20 mouse cellular contexts compared by ENCODE assay signal in genomic region chr6:36755001-36755885, GRCm38 (mm10). TPM values are rescaled to one million over a fixed set of nuclear protein-coding genes. Genes with fewer than 3 reads are reported as not detected.
A peak's percentile ranks its signal among the peaks of the same experiment; 100 is the strongest.
DNase-seq lines count a peak whose midpoint lies in the region; ATAC-seq and TF ChIP-seq lines count a peak whose summit lies in the region.
"Had no signal": no experiment of that assay in that cellular context is flagged by ENCODE, and none has a peak within 500 bp of the region (broad histone marks: within the 10 kb centered on the region; RNA-seq: fewer than 3 reads in every experiment).

No protein-coding gene starts in this region.

- 53% methylated on average over 10 of the region's 10 CpGs for WGBS in hindbrain, embryonic 12.5 days
- WGBS in hindbrain, embryonic 11.5 days: 61% methylated on average over 10 of the region's 10 CpGs
- WGBS in midbrain, embryonic 14.5 days: 38% methylated on average over 10 of the region's 10 CpGs
- WGBS in midbrain, embryonic 10.5 days: 71% methylated on average over 10 of the region's 10 CpGs
- 23% methylated on average over 10 of the region's 10 CpGs for WGBS in forebrain, embryonic 13.5 days
- 46% methylated on average over 10 of the region's 10 CpGs for whole genome bisulfite sequencing in midbrain, embryonic 16.5 days
- 78% methylated on average over 10 of the region's 10 CpGs for WGBS in embryonic facial prominence, embryonic 10.5 days
- WGBS in kidney, adult 2 months: 85% methylated on average over 10 of the region's 10 CpGs

- no peak for TF ChIP-seq CTCF in kidney, adult 2 months (conservative IDR thresholded peaks at IDR 0.05; ENCODE audit: insufficient read depth, insufficient read length, low read depth, low read length)

- H3K4me1 ChIP-seq in hindbrain, embryonic 12.5 days: no peaks in the 10 kb centered on the region
- no peaks in the 10 kb centered on the region; the same call in 1 of the 2 replicates for H3K4me1 ChIP-seq in hindbrain, embryonic 11.5 days (replicated peaks; ENCODE audit: control insufficient read depth, insufficient read depth, low read length)
- no peaks in the 10 kb centered on the region for H3K4me1 ChIP-seq in midbrain, embryonic 14.5 days (ENCODE audit: control insufficient read depth, insufficient read depth, low read length)
- H3K4me1 ChIP-seq in midbrain, embryonic 10.5 days: peaks cover 9% of the 10 kb centered on the region
- H3K4me1 ChIP-seq in forebrain, embryonic 13.5 days: peaks cover 40% of the 10 kb centered on the region
- H3K4me1 ChIP-seq in midbrain, embryonic 16.5 days (ENCODE audit: control insufficient read depth, insufficient read depth, low read length): peaks cover 6% of the 10 kb centered on the region
- no peaks in the 10 kb centered on the region for H3K4me1 ChIP-seq in embryonic facial prominence, embryonic 10.5 days
- no peaks in the 10 kb centered on the region for H3K4me1 ChIP-seq in kidney, adult 2 months (ENCODE audit: control insufficient read depth, insufficient read depth, low read length)
- H3K4me1 ChIP-seq: heart, embryonic 10.5 days; liver, embryonic 13.5 days; megakaryocyte, embryonic 14.5 days; stomach, embryonic 15.5 days had no signal

- H3K4me3 ChIP-seq in hindbrain, embryonic 12.5 days: no peak overlapping the region
- no peak overlapping the region for H3K4me3 ChIP-seq in hindbrain, embryonic 11.5 days (ENCODE audit: low read depth, low read length)
- H3K4me3 ChIP-seq in midbrain, embryonic 14.5 days (replicated peaks; ENCODE audit: low read depth, low read length): no peak overlapping the region
- H3K4me3 ChIP-seq in midbrain, embryonic 10.5 days: no peak overlapping the region
- H3K4me3 ChIP-seq in forebrain, embryonic 13.5 days: no peak overlapping the region
- H3K4me3 ChIP-seq in midbrain, embryonic 16.5 days (ENCODE audit: low read depth, low read length): no peak overlapping the region
- no peak overlapping the region for H3K4me3 ChIP-seq in embryonic facial prominence, embryonic 10.5 days
- no peak overlapping the region for H3K4me3 ChIP-seq in kidney, adult 2 months (ENCODE audit: insufficient read depth, low read depth, low read length)
- H3K4me3 ChIP-seq: heart, embryonic 10.5 days; liver, embryonic 13.5 days; megakaryocyte, embryonic 14.5 days; stomach, embryonic 15.5 days had no signal

- H3K9ac ChIP-seq in hindbrain, embryonic 12.5 days: no peak overlapping the region
- no peak overlapping the region for H3K9ac ChIP-seq in hindbrain, embryonic 11.5 days (ENCODE audit: low read depth, low read length)
- no peak overlapping the region for H3K9ac ChIP-seq in midbrain, embryonic 14.5 days (replicated peaks; ENCODE audit: low read length)
- H3K9ac ChIP-seq in forebrain, embryonic 13.5 days: no peak overlapping the region
- H3K9ac ChIP-seq in midbrain, embryonic 16.5 days (ENCODE audit: low read depth, low read length): no peak overlapping the region
- H3K9ac ChIP-seq: liver, embryonic 13.5 days; stomach, embryonic 15.5 days had no signal

- no peaks in the 10 kb centered on the region for H3K9me3 ChIP-seq in hindbrain, embryonic 12.5 days (replicated peaks)
- H3K9me3 ChIP-seq in hindbrain, embryonic 11.5 days (ENCODE audit: control insufficient read depth, low read length): no peaks in the 10 kb centered on the region
- no peaks in the 10 kb centered on the region for H3K9me3 ChIP-seq in midbrain, embryonic 14.5 days (ENCODE audit: control insufficient read depth, low read length)
- no peaks in the 10 kb centered on the region for H3K9me3 ChIP-seq in midbrain, embryonic 10.5 days (replicated peaks)
- H3K9me3 ChIP-seq in forebrain, embryonic 13.5 days (replicated peaks): no peaks in the 10 kb centered on the region
- H3K9me3 ChIP-seq in midbrain, embryonic 16.5 days (replicated peaks; ENCODE audit: control insufficient read depth, low read length, poor library complexity, severe bottlenecking): no peaks in the 10 kb centered on the region
- H3K9me3 ChIP-seq in embryonic facial prominence, embryonic 10.5 days: no peaks in the 10 kb centered on the region
- H3K9me3 ChIP-seq: heart, embryonic 10.5 days; liver, embryonic 13.5 days; megakaryocyte, embryonic 14.5 days; stomach, embryonic 15.5 days had no signal

- no peaks in the 10 kb centered on the region for H3K27me3 ChIP-seq in hindbrain, embryonic 12.5 days
- H3K27me3 ChIP-seq in hindbrain, embryonic 11.5 days (ENCODE audit: control insufficient read depth, insufficient read depth, low read length): no peaks in the 10 kb centered on the region
- no peaks in the 10 kb centered on the region for H3K27me3 ChIP-seq in midbrain, embryonic 14.5 days (ENCODE audit: control insufficient read depth, insufficient read depth, low read length)
- H3K27me3 ChIP-seq in midbrain, embryonic 10.5 days (ENCODE audit: low read depth, poor library complexity, severe bottlenecking): no peaks in the 10 kb centered on the region
- H3K27me3 ChIP-seq in forebrain, embryonic 13.5 days: no peaks in the 10 kb centered on the region
- H3K27me3 ChIP-seq in midbrain, embryonic 16.5 days (ENCODE audit: control insufficient read depth, insufficient read depth, low read depth, low read length): no peaks in the 10 kb centered on the region
- no peaks in the 10 kb centered on the region for H3K27me3 ChIP-seq in embryonic facial prominence, embryonic 10.5 days (replicated peaks; ENCODE audit: low read depth, poor library complexity, severe bottlenecking)
- H3K27me3 ChIP-seq in kidney, adult 2 months (replicated peaks; ENCODE audit: control insufficient read depth, insufficient read depth, low read length): no peaks in the 10 kb centered on the region
- H3K27me3 ChIP-seq: CH12.LX; liver, embryonic 13.5 days; megakaryocyte, embryonic 14.5 days; stomach, embryonic 15.5 days had no signal

- ATAC-seq in hindbrain, embryonic 12.5 days (ENCODE audit: low FRiP score): peak; percentile 74
- no peak for ATAC-seq in hindbrain, embryonic 11.5 days (ENCODE audit: low FRiP score)
- no peak for ATAC-seq in midbrain, embryonic 14.5 days (ENCODE audit: low FRiP score, low TSS enrichment)
- ATAC-seq in forebrain, embryonic 13.5 days: peak; percentile 93
- 0 out of 2 replicates have a peak, but pooled peaks have one; percentile 32 for ATAC-seq in midbrain, embryonic 16.5 days
- ATAC-seq: intestine, embryonic 16.5 days; lung, postnatal 0 days had no signal

- H3K36me3 ChIP-seq in hindbrain, embryonic 12.5 days: no peaks in the 10 kb centered on the region
- H3K36me3 ChIP-seq in hindbrain, embryonic 11.5 days (ENCODE audit: control insufficient read depth, insufficient read depth, low read length): no peaks in the 10 kb centered on the region
- H3K36me3 ChIP-seq in midbrain, embryonic 14.5 days (ENCODE audit: control insufficient read depth, insufficient read depth, low read length): no peaks in the 10 kb centered on the region
- H3K36me3 ChIP-seq in midbrain, embryonic 10.5 days: peaks cover 6% of the 10 kb centered on the region
- H3K36me3 ChIP-seq in forebrain, embryonic 13.5 days (ENCODE audit: poor library complexity, severe bottlenecking): 0 out of 2 replicates have a peak, but pooled peaks cover under 1% of the 10 kb centered on the region
- H3K36me3 ChIP-seq in midbrain, embryonic 16.5 days (ENCODE audit: control insufficient read depth, insufficient read depth, low read length): no peaks in the 10 kb centered on the region
- H3K36me3 ChIP-seq in embryonic facial prominence, embryonic 10.5 days (replicated peaks): peaks cover 25% of the 10 kb centered on the region
- no peaks in the 10 kb centered on the region for H3K36me3 ChIP-seq in kidney, adult 2 months (ENCODE audit: control insufficient read depth, insufficient read depth, low read length)
- H3K36me3 ChIP-seq: heart, embryonic 10.5 days; liver, embryonic 13.5 days; stomach, embryonic 15.5 days had no signal

- no peak for DNase-seq in hindbrain, embryonic 11.5 days (ENCODE audit: low spot score)
- peak; percentile 41 for DNase-seq in midbrain, embryonic 14.5 days
- DNase-seq in midbrain, embryonic 10.5 days (ENCODE audit: low spot score): no peak
- no peak for DNase-seq in embryonic facial prominence, embryonic 10.5 days (ENCODE audit: low spot score)
- DNase-seq in kidney, adult 2 months: no peak
- DNase-seq: cerebellum, postnatal 14 days; heart, postnatal 14 days; kidney, postnatal 10 days; liver, embryonic 13.5 days; spleen, adult 18-20 months; thymus, postnatal 36 days had no signal

- H3K27ac ChIP-seq in hindbrain, embryonic 12.5 days: no peak overlapping the region
- H3K27ac ChIP-seq in hindbrain, embryonic 11.5 days (ENCODE audit: low read depth, low read length): no peak overlapping the region
- H3K27ac ChIP-seq in midbrain, embryonic 14.5 days (replicated peaks; ENCODE audit: low read depth, low read length): no peak overlapping the region
- H3K27ac ChIP-seq in midbrain, embryonic 10.5 days (replicated peaks): no peak overlapping the region
- peak overlapping the region; percentile 77 for H3K27ac ChIP-seq in forebrain, embryonic 13.5 days
- H3K27ac ChIP-seq in midbrain, embryonic 16.5 days (ENCODE audit: low read length): no peak overlapping the region
- H3K27ac ChIP-seq in embryonic facial prominence, embryonic 10.5 days (replicated peaks): no peak overlapping the region
- no peak overlapping the region for H3K27ac ChIP-seq in kidney, adult 2 months (ENCODE audit: insufficient read depth, low read depth, low read length)
- H3K27ac ChIP-seq: heart, embryonic 10.5 days; liver, embryonic 13.5 days; stomach, embryonic 15.5 days had no signal

- H3K4me2 ChIP-seq in hindbrain, embryonic 12.5 days (replicated peaks): no peak overlapping the region
- H3K4me2 ChIP-seq in hindbrain, embryonic 11.5 days (replicated peaks; ENCODE audit: low read depth, low read length): no peak overlapping the region
- no peak overlapping the region for H3K4me2 ChIP-seq in midbrain, embryonic 14.5 days (ENCODE audit: low read length)
- no peak overlapping the region for H3K4me2 ChIP-seq in forebrain, embryonic 13.5 days
- H3K4me2 ChIP-seq in midbrain, embryonic 16.5 days (ENCODE audit: low read length): no peak overlapping the region
- H3K4me2 ChIP-seq: liver, embryonic 13.5 days; stomach, embryonic 15.5 days had no signal

- no peak for TF ChIP-seq POLR2A in kidney, adult 2 months (IDR thresholded peaks at IDR 0.05; ENCODE audit: low read depth, low read length)

RNA-seq across cellular contexts. Expression of gene Ptn, which starts 54.8 kb away (rescaled TPM):
- polyA plus RNA-seq in hindbrain, embryonic 12.5 days (2016; fragmentation: Nextera tagmentation; extraction: Ambion mirVana): 500 and 546 TPM in 2 replicates
- polyA plus RNA-seq in hindbrain, embryonic 11.5 days (2014; fragmentation: Nextera tagmentation; extraction: Ambion mirVana): 385 and 413 TPM in 2 replicates
- polyA plus RNA-seq in midbrain, embryonic 14.5 days (2014; fragmentation: Nextera tagmentation; extraction: Ambion mirVana): 680 and 686 TPM in 2 replicates
- 154 and 174 TPM in 2 replicates for polyA plus RNA-seq in midbrain, embryonic 10.5 days (2016; fragmentation: Nextera tagmentation; extraction: Ambion mirVana)
- polyA plus RNA-seq in forebrain, embryonic 13.5 days (2015; fragmentation: Nextera tagmentation; extraction: Ambion mirVana): 421 and 545 TPM in 2 replicates
- polyA plus RNA-seq in midbrain, embryonic 16.5 days (2015; fragmentation: Nextera tagmentation; extraction: Ambion mirVana): 861 and 866 TPM in 2 replicates
- 225 and 262 TPM in 2 replicates for polyA plus RNA-seq in embryonic facial prominence, embryonic 10.5 days (2016; fragmentation: Nextera tagmentation; extraction: Ambion mirVana)
- 1.6 TPM in 2 replicates for polyA plus RNA-seq in kidney, adult 2 months (2012; rRNA removed)

Comparison
In these comparisons a context has a peak if more than half of its experiments do, and no peak if none do; other contexts are left out.
1. ATAC-seq: peak in hindbrain, embryonic 12.5 days (single experiment), forebrain, embryonic 13.5 days (single experiment) and midbrain, embryonic 16.5 days (single experiment); none in hindbrain, embryonic 11.5 days (single experiment) and midbrain, embryonic 14.5 days (single experiment).
2. RNA of gene Ptn, which starts 54.8 kb away (polyA plus RNA-seq): 861 to 866 TPM in midbrain, embryonic 16.5 days, 680 to 686 TPM in midbrain, embryonic 14.5 days, 421 to 545 TPM in forebrain, embryonic 13.5 days, 500 to 546 TPM in hindbrain, embryonic 12.5 days, 385 to 413 TPM in hindbrain, embryonic 11.5 days, 225 to 262 TPM in embryonic facial prominence, embryonic 10.5 days and 154 to 174 TPM in midbrain, embryonic 10.5 days; 1.6 TPM in kidney, adult 2 months; every median in the first group is over 10 times any median in the second.